7 mouse cellular contexts compared by ENCODE assay signal in genomic region chr8:95141469-95142074, GRCm38 (mm10).
A peak's percentile ranks its signal among the peaks of the same experiment; 100 is the strongest.
DNase-seq lines count a peak whose midpoint lies in the region; ATAC-seq and TF ChIP-seq lines count a peak whose summit lies in the region.

No protein-coding gene starts in this region.

- 0% methylated on average over 6 of the region's 6 CpGs for WGBS in forebrain, postnatal 0 days
- 0% methylated on average over 6 of the region's 6 CpGs for WGBS in midbrain, embryonic 14.5 days

- peak overlapping the region; percentile 87 for H3K9ac ChIP-seq in forebrain, postnatal 0 days
- H3K9ac ChIP-seq in midbrain, embryonic 14.5 days (replicated peaks; ENCODE audit: low read length), result peak overlapping the region; percentile 82

- peaks cover 10% of the 10 kb centered on the region for H3K27me3 ChIP-seq in E14TG2a.4 (ENCODE audit: insufficient read depth, low read length)
- H3K27me3 ChIP-seq in forebrain, postnatal 0 days (ENCODE audit: insufficient read depth, low read length), result peaks cover 5% of the 10 kb centered on the region; the same call in 1 of the 2 replicates
- H3K27me3 ChIP-seq in midbrain, embryonic 14.5 days (ENCODE audit: control insufficient read depth, insufficient read depth, low read length), result peaks cover 11% of the 10 kb centered on the region; the same call in 1 of the 2 replicates

- peak overlapping the region; percentile 86 for H3K4me3 ChIP-seq in E14TG2a.4 (replicated peaks; ENCODE audit: low read length)
- peak overlapping the region; percentile 78 for H3K4me3 ChIP-seq in forebrain, postnatal 0 days (ENCODE audit: low read depth, low read length)
- peak overlapping the region; percentile 65 for H3K4me3 ChIP-seq in midbrain, embryonic 14.5 days (replicated peaks; ENCODE audit: low read depth, low read length)

- H3K4me1 ChIP-seq in E14TG2a.4 (replicated peaks; ENCODE audit: low read depth, low read length), result peaks cover 92% of the 10 kb centered on the region
- peaks cover 17% of the 10 kb centered on the region for H3K4me1 ChIP-seq in forebrain, postnatal 0 days (ENCODE audit: insufficient read depth)
- peaks cover 39% of the 10 kb centered on the region for H3K4me1 ChIP-seq in midbrain, embryonic 14.5 days (ENCODE audit: control insufficient read depth, insufficient read depth, low read length)

- DNase-seq in 3T3-L1 (ENCODE audit: low read depth, low spot score), result peak; percentile 73
- DNase-seq in forebrain, postnatal 0 days, result peak; percentile 43
- DNase-seq in kidney, postnatal 4 days, result peak; percentile 68 to 77
- peak; percentile 53 for DNase-seq in midbrain, embryonic 14.5 days
- no peak for DNase-seq in frontal cortex, postnatal 10 days (ENCODE audit: low spot score in 2 of 2)
- no peak for DNase-seq in yolk sac, embryonic 10.5 days (ENCODE audit: low spot score)

- ATAC-seq in forebrain, postnatal 0 days, result no peak
- ATAC-seq in midbrain, embryonic 14.5 days (ENCODE audit: low FRiP score, low TSS enrichment), result no peak

- TF ChIP-seq CTCF in E14TG2a.4 (conservative IDR thresholded peaks at IDR 0.05; ENCODE audit: low read length), result no peak
- no peak for TF ChIP-seq CTCF in forebrain, postnatal 0 days (IDR thresholded peaks at IDR 0.05; ENCODE audit: low read depth)

- peak overlapping the region; percentile 69 for H3K27ac ChIP-seq in forebrain, postnatal 0 days (ENCODE audit: low read depth, low read length)
- peak overlapping the region; percentile 68 for H3K27ac ChIP-seq in midbrain, embryonic 14.5 days (replicated peaks; ENCODE audit: low read depth, low read length)

- H3K9me3 ChIP-seq in E14TG2a.4 (ENCODE audit: low read length), result no peaks in the 10 kb centered on the region
- no peaks in the 10 kb centered on the region for H3K9me3 ChIP-seq in forebrain, postnatal 0 days (ENCODE audit: low read length)
- H3K9me3 ChIP-seq in midbrain, embryonic 14.5 days (ENCODE audit: control insufficient read depth, low read length), result no peaks in the 10 kb centered on the region

- H3K36me3 ChIP-seq in E14TG2a.4 (ENCODE audit: insufficient read depth, low read length), result 0 out of 2 replicates have a peak, but pooled peaks cover 3% of the 10 kb centered on the region
- H3K36me3 ChIP-seq in forebrain, postnatal 0 days (ENCODE audit: insufficient read depth), result peaks cover 9% of the 10 kb centered on the region; the same call in 1 of the 2 replicates
- no peaks in the 10 kb centered on the region for H3K36me3 ChIP-seq in midbrain, embryonic 14.5 days (ENCODE audit: control insufficient read depth, insufficient read depth, low read length)

- peak overlapping the region; percentile 89 for H3K4me2 ChIP-seq in forebrain, postnatal 0 days (ENCODE audit: low read depth)
- H3K4me2 ChIP-seq in midbrain, embryonic 14.5 days (ENCODE audit: low read length), result peak overlapping the region; percentile 95

Comparison
In these comparisons a context has a peak if more than half of its experiments do, and no peak if none do; other contexts are left out.
1. DNase-seq: peak in 3T3-L1 (single experiment), forebrain, postnatal 0 days (single experiment), kidney, postnatal 4 days (2 of 2) and midbrain, embryonic 14.5 days (single experiment); none in frontal cortex, postnatal 10 days (0 of 2) and yolk sac, embryonic 10.5 days (single experiment).
2. Peak in every context shown above with its lines, with median percentiles within 50 percentile points of each other: H3K4me3 ChIP-seq.